8 mouse cellular contexts compared by ENCODE assay signal in the genomic region with DNA sequence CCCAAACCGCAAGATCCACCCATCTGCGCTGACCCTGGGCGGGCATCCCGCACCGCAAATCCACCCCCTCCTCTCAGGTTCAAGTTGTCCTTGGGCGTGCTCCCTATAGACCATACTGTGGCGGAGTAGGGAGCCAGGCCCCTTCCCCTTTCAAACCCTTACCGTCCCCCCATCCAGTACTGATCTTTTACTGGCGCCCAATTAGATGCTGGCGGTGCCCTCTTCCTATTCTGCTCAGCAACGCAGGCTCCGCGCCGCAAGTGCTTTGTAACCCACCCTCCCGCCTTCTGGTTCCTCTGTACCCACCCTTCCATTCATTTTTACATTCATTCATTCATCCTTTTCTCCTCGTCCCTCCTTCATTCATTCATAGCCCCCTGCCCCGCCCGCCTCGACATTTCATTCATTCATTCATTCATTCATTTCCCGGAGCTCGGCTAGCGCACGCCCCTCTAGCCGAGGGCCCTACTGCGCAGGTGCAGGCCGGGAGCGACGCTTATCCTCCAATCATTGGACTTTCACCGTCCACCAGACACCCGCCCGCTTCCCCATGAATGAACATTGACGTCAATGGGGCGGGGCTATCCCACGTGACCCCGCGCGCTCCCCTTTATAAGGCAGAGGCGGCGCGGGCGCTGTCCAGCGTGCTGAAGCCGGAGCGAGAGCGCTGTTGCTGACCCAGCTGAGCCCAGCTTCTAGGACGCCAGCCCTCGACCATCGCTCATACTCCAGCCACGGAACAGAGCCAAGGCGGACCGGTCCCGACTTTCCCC. TPM values are rescaled to one million over a fixed set of nuclear protein-coding genes. Genes with fewer than 3 reads are reported as not detected.
DNase-seq lines count a peak whose midpoint lies in the region; ATAC-seq lines count a peak whose summit lies in the region.

No protein-coding gene starts in this region.

- H3K27me3 ChIP-seq in megakaryocyte, embryonic 14.5 days (replicated peaks), result peaks cover 72% of the 10 kb centered on the region

- peak; percentile 67 for ATAC-seq in inflammation-experienced regulatory T-cells, adult 6 months

- intact Hi-C loops in gastrocnemius, postnatal 14 days (cut with DNase I; ENCODE audit: low total_unique reads), result no loop called here

- peak overlapping the region; percentile 89 for H3K4me3 ChIP-seq in megakaryocyte, embryonic 14.5 days (replicated peaks)

- peaks cover 10% of the 10 kb centered on the region for H3K36me3 ChIP-seq in megakaryocyte, embryonic 14.5 days (replicated peaks; ENCODE audit: low read length)

- peaks cover 61% of the 10 kb centered on the region for H3K4me1 ChIP-seq in megakaryocyte, embryonic 14.5 days

- H3K9me3 ChIP-seq in megakaryocyte, embryonic 14.5 days, result no peaks in the 10 kb centered on the region

- peak; percentile 98 for DNase-seq in adrenal gland, adult 18-20 months (ENCODE audit: low spot score in 2 of 2)
- peak; percentile 99 for DNase-seq in embryo, embryonic 10.5 days (ENCODE audit: low spot score)
- peak; percentile 96 for DNase-seq in gastrocnemius, postnatal 14 days
- DNase-seq in left cerebral cortex, adult 9 months (ENCODE audit: low spot score in 2 of 2), result peak; percentile 83 to 96
- peak; percentile 96 for DNase-seq in right cerebral cortex, adult 2 months (ENCODE audit: low spot score in 2 of 2)
- peak; percentile 90 for DNase-seq in urinary bladder, postnatal 10 days (ENCODE audit: low spot score)

RNA-seq across cellular contexts. Expression of gene Vgf, which starts 3.6 kb away (rescaled TPM):
- total RNA-seq in adrenal gland, adult 18-20 months (2021), result 10 to 100 TPM; 12.8 to 15.6 TPM
- not detected for total RNA-seq in gastrocnemius, postnatal 14 days (2021)
- polyA plus RNA-seq in inflammation-experienced regulatory T-cells, adult 6 months (2017; shearing (Covaris generic)), result not detected
- 0.38 TPM in 1 of 2 replicates, not detected in the other for polyA plus RNA-seq in megakaryocyte, embryonic 14.5 days (2012; ENCODE audit: insufficient read depth, low replicate concordance)

RNA-seq across cellular contexts. Expression of gene Ap1s1, which starts 16.1 kb away (rescaled TPM):
- 10 to 100 TPM; 90.6 to 96.8 TPM for total RNA-seq in adrenal gland, adult 18-20 months (2021)
- 10 to 100 TPM; 24.3 to 26.0 TPM for total RNA-seq in gastrocnemius, postnatal 14 days (2021)
- 100 to 1,000 TPM in 1 of 3 experiments, 10 to 100 TPM in 2; 66.7 to 117 (median 68.0) TPM for polyA plus RNA-seq in inflammation-experienced regulatory T-cells, adult 6 months (2017; shearing (Covaris generic))
- 253 and 284 TPM in 2 replicates for polyA plus RNA-seq in megakaryocyte, embryonic 14.5 days (2012; ENCODE audit: insufficient read depth, low replicate concordance)

RNA-seq across cellular contexts. Expression of gene Znhit1, which starts 42.0 kb away (rescaled TPM):
- 10 to 100 TPM; 87.2 to 93.5 TPM for total RNA-seq in adrenal gland, adult 18-20 months (2021)
- total RNA-seq in gastrocnemius, postnatal 14 days (2021), result 10 to 100 TPM; 49.2 to 51.1 TPM
- 10 to 100 TPM; 52.8 to 60.9 (median 60.7) TPM for polyA plus RNA-seq in inflammation-experienced regulatory T-cells, adult 6 months (2017; shearing (Covaris generic))
- 438 and 561 TPM in 2 replicates for polyA plus RNA-seq in megakaryocyte, embryonic 14.5 days (2012; ENCODE audit: insufficient read depth, low replicate concordance)

RNA-seq across cellular contexts. Expression of gene Serpine1, which starts 42.2 kb away (rescaled TPM):
- total RNA-seq in adrenal gland, adult 18-20 months (2021), result 10 to 100 TPM in 1 of 2 experiments, 1 to 10 TPM in 1; 3.3 to 17.1 TPM
- total RNA-seq in gastrocnemius, postnatal 14 days (2021), result 1 to 10 TPM; 1.2 to 1.9 TPM
- not detected for polyA plus RNA-seq in inflammation-experienced regulatory T-cells, adult 6 months (2017; shearing (Covaris generic))
- polyA plus RNA-seq in megakaryocyte, embryonic 14.5 days (2012; ENCODE audit: insufficient read depth, low replicate concordance), result 0.17 TPM in 1 of 2 replicates, not detected in the other

RNA-seq across cellular contexts. Expression of gene Plod3, which starts 43.0 kb away (rescaled TPM):
- 10 to 100 TPM; 68.7 to 72.3 TPM for total RNA-seq in adrenal gland, adult 18-20 months (2021)
- 10 to 100 TPM; 21.8 to 24.3 TPM for total RNA-seq in gastrocnemius, postnatal 14 days (2021)
- 1 to 10 TPM; 4.7 to 6.7 (median 5.1) TPM for polyA plus RNA-seq in inflammation-experienced regulatory T-cells, adult 6 months (2017; shearing (Covaris generic))
- polyA plus RNA-seq in megakaryocyte, embryonic 14.5 days (2012; ENCODE audit: insufficient read depth, low replicate concordance), result 32.3 and 34.6 TPM in 2 replicates

Comparison
In these comparisons a context has a peak if more than half of its experiments do, and no peak if none do; other contexts are left out.
1. Peak in every context shown above with its lines: DNase-seq, ATAC-seq and H3K4me3 ChIP-seq.
2. RNA of gene Vgf, which starts 3.6 kb away (total RNA-seq): 12.8 to 15.6 TPM in adrenal gland, adult 18-20 months; not detected in gastrocnemius, postnatal 14 days; every median in the first group is over 10 times any median in the second.